Mouse (Mus musculus) cortical plate, adult 2 months (tissue): ENCODE measurements around the gene Sh2d5. TPM values are rescaled to one million over a fixed set of nuclear protein-coding genes. Genes with fewer than 3 reads are reported as not detected.

ENCODE experiments used
- H3K27ac ChIP-seq: fragments of 200-500 bp; 2 replicates; pipeline ENCODE4 v1.5.1; 2012; ENCODE audit warnings: low read length, control low read depth, inconsistent platforms; ENCODE audit not compliant: insufficient read depth
- H3K4me1 ChIP-seq: fragments of 200-500 bp; 2 replicates; pipeline ENCODE4 v1.6.1; 2011; ENCODE audit warnings: low read length; ENCODE audit not compliant: control insufficient read depth, insufficient read depth
- H3K4me3 ChIP-seq: fragments of 200-500 bp; 2 replicates; pipeline ENCODE4 v1.5.1; 2011; ENCODE audit warnings: mild to moderate bottlenecking, low read length, control low read depth; ENCODE audit not compliant: insufficient read depth
- CTCF ChIP-seq: fragments of 200-500 bp; IDR thresholded peaks from 2 replicates; pipeline ENCODE4 v1.5.1; 2011; ENCODE audit warnings: mild to moderate bottlenecking, control low read depth, low read length; ENCODE audit not compliant: insufficient read depth; ENCODE audit errors: extremely low read depth
- POLR2A ChIP-seq: fragments of 200-500 bp; IDR thresholded peaks from 2 replicates; pipeline ENCODE4 v1.6.1; 2011; ENCODE audit warnings: mild to moderate bottlenecking, low read length, control low read depth; ENCODE audit not compliant: insufficient read depth; ENCODE audit errors: extremely low read depth
- polyA plus RNA-seq: library from polyadenylated mRNA; depleted of rRNA; stranded (reverse); fragments of >200 nt; gene quantifications from 2 replicates; pipeline ENCODE4 v1.2.3, GENCODE M21; 2012

The Sh2d5 gene
- polyA plus RNA-seq, 1 experiment, result 93.2 TPM

DNA sequence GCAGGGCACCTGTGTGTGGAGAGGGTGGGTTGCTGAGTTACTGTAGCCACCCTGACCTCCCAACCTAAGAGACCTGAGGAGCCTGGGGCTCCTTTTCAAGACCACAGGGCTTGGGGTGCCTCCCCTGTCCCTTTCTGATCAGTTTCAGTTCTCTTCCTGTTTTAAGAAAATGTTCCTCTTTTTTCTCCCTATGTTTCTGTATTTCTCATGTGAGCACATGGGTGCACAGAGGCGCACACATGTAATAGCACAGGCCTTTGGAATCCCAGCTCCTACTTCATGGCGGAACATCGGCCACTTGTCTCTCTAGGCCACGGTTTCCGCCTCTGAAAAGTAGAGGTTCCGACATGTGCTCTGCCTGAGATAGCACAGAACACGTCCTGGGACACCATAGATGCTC, 38.5 kb downstream of the Sh2d5 start:
- Histone ChIP-seq H3K4me3 (no peak overlapping the region), H3K27ac (no peak overlapping the region), H3K4me1 (no peaks in the 10 kb centered on the region; the same call in 1 of the 2 replicates)
- TF ChIP-seq POLR2A (no peak), CTCF (no peak)

DNA sequence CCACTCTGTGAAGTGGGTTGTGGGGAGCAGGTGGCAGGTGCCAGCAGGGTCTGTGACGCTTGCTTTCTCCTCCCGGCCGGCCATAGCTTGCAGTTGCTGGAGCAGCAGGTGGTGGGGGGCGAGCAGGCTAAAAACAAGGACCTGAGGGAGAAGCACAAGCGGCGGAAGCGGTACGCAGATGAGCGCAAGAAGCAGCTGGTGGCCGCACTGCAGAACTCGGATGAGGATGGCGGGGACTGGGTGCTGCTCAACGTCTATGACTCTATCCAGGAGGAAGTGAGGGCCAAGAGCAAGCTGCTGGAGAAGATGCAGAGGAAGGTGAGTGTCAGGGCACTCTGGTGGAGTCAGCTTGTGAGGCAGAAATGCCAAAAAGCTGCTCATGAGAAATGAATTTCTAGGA, 41.8 kb downstream of the Sh2d5 start:
- Histone ChIP-seq H3K4me3 (no peak overlapping the region), H3K4me1 (peaks cover 4% of the 10 kb centered on the region), H3K27ac (no peak overlapping the region)
- TF ChIP-seq POLR2A, result no peak
- no peak for TF ChIP-seq CTCF

GRCm38 (mm10) chr4:138293261-138293948, 43.2 kb downstream of the Sh2d5 start:
- H3K4me3 ChIP-seq, result no peak overlapping the region
- peaks cover 4% of the 10 kb centered on the region for H3K4me1 ChIP-seq
- TF ChIP-seq POLR2A, result no peak
- TF ChIP-seq CTCF, result no peak
- H3K27ac ChIP-seq, result no peak overlapping the region

- Histone ChIP-seq H3K27ac (peak overlapping the region; percentile 28; the same call in 1 of the 2 replicates), H3K4me1 (peaks cover 4% of the 10 kb centered on the region)
- no peak for TF ChIP-seq CTCF
- no peak for TF ChIP-seq POLR2A
Measured at GRCm38 (mm10) chr4:138293949-138294550, 43.8 kb downstream of the Sh2d5 start.

DNA sequence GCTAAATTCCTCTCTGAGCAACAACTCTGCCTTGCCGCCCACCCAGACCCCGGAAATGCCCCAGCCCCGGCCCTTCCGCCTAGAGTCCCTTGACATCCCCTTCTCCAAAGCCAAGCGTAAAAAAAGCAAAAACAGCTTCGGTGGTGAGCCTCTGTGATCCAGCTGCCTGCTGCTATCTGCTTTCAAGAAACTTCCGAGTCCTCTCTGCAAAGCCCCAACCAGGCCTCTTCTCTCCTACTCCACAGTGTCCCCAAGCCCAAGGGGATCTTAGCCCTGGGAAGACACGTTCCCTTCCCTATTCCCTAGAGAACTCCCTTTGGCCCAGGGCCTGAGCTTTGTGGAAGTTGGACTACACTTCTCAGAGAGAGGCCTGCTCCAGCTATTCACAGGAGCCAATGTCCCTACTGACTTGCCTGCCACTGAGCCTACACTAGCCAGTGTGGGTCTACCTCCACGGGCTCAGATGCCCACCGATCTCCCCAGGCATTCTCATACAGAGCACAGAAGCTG, 51.1 kb downstream of the Sh2d5 start:
- TF ChIP-seq POLR2A (no peak), CTCF (no peak)
- Histone ChIP-seq H3K4me1 (peaks cover 3% of the 10 kb centered on the region), H3K27ac (no peak overlapping the region), H3K4me3 (no peak overlapping the region)

More at GRCm38 (mm10) chr4:138293949-138294550, 43.8 kb downstream of the Sh2d5 start:
- no peak overlapping the region for H3K4me3 ChIP-seq

GRCm38 (mm10) chr4:138303011-138303410, 52.8 kb downstream of the Sh2d5 start:
- Histone ChIP-seq H3K27ac (no peak overlapping the region), H3K4me3 (no peak overlapping the region), H3K4me1 (peaks cover 3% of the 10 kb centered on the region)
- TF ChIP-seq POLR2A, result no peak
- no peak for TF ChIP-seq CTCF

DNA sequence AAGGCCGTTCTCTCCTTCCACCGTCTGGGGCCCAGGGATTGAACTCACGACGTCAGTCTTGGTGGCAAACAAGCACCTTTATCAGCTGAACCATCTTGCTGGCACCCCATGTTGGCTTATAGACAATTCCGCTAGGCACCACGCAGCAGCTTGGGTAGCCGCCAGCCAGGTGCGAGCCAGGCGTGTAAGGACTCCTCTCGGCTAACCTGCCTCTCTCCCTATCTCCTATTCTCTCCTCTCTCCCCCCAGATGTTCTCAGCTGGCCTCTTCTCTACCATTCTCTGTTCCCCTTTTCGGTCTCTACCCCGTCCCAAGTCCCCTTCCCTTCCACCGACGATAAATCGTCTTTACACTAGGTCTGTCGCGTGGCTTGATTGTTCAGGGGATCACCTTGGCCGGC, 53.5 kb downstream of the Sh2d5 start:
- TF ChIP-seq POLR2A (no peak), CTCF (no peak)
- Histone ChIP-seq H3K27ac (no peak overlapping the region), H3K4me3 (peak overlapping the region; percentile 74), H3K4me1 (peaks cover 3% of the 10 kb centered on the region)

- Histone ChIP-seq H3K4me3 (peak within 1 kb of the TSS; percentile 74), H3K27ac (peak within 1 kb of the TSS; percentile 48; the same call in 1 of the 2 replicates), H3K4me1 (peaks cover 3% of the 10 kb centered on the region)
- TF ChIP-seq CTCF (no peak), POLR2A (peak; percentile 53; the same call in 1 of the 2 replicates)
Measured at GRCm38 (mm10) chr4:138304340-138305104, 54.3 kb downstream of the Sh2d5 start, which contains the start of gene Ddost. Gene Ddost (plus strand): TSS chr4:138304730.

- H3K27ac ChIP-seq, result no peak overlapping the region
- no peak for TF ChIP-seq POLR2A
- TF ChIP-seq CTCF, result no peak
- no peak overlapping the region for H3K4me3 ChIP-seq
- H3K4me1 ChIP-seq, result peaks cover 3% of the 10 kb centered on the region
Measured at GRCm38 (mm10) chr4:138307025-138307424, 56.8 kb downstream of the Sh2d5 start.

DNA sequence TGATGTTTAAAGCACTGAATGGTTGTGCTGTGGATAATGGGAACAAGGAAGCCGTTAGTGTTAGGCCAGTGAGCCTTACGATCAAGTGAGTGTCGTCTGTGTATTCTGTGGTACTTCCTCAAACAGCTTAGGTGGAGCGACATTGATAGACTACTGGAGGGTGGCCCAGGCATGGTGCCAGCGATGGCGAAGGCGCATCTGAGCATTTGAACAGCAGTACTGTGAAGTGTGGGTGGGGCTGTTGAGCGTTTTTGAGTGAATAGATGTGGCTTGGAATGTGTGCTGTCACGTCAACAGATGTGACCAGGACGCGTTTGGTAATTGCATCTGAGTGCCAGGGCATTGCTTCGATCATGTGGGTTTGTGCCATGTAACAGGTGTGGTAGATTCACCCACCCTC, 57.5 kb downstream of the Sh2d5 start:
- no peak overlapping the region for H3K4me3 ChIP-seq
- peaks cover 3% of the 10 kb centered on the region for H3K4me1 ChIP-seq
- TF ChIP-seq POLR2A, result no peak
- TF ChIP-seq CTCF, result no peak
- no peak overlapping the region for H3K27ac ChIP-seq
